Comparison of ENCODE assay signal across 19 mouse cellular contexts in genomic region chr1:116577969-116578666, GRCm38 (mm10).
DNase-seq lines count a peak whose midpoint lies in the region; ATAC-seq and TF ChIP-seq lines count a peak whose summit lies in the region.
"Had no signal": no experiment of that assay in that cellular context is flagged by ENCODE, and none has a peak within 500 bp of the region (broad histone marks: within the 10 kb centered on the region; RNA-seq: fewer than 3 reads in every experiment).

No protein-coding gene starts in this region.

- no peak overlapping the region for H3K4me2 ChIP-seq in hindbrain, embryonic 15.5 days
- H3K4me2 ChIP-seq in hindbrain, embryonic 11.5 days (replicated peaks; ENCODE audit: low read depth, low read length): no peak overlapping the region
- no peak overlapping the region for H3K4me2 ChIP-seq in kidney, postnatal 0 days (ENCODE audit: low read length)
- no peak overlapping the region for H3K4me2 ChIP-seq in lung, embryonic 16.5 days (ENCODE audit: low read depth, low read length)
- no peak overlapping the region for H3K4me2 ChIP-seq in limb, embryonic 14.5 days (replicated peaks; ENCODE audit: low read depth, low read length, severe bottlenecking)
- H3K4me2 ChIP-seq: forebrain, embryonic 12.5 days; heart, embryonic 15.5 days; limb, embryonic 15.5 days; liver, embryonic 15.5 days had no signal

- no peaks in the 10 kb centered on the region for H3K4me1 ChIP-seq in hindbrain, embryonic 15.5 days (replicated peaks)
- H3K4me1 ChIP-seq in hindbrain, embryonic 11.5 days (replicated peaks; ENCODE audit: control insufficient read depth, insufficient read depth, low read length): no peaks in the 10 kb centered on the region
- H3K4me1 ChIP-seq in kidney, postnatal 0 days (replicated peaks; ENCODE audit: insufficient read depth, low read length): no peaks in the 10 kb centered on the region
- no peaks in the 10 kb centered on the region for H3K4me1 ChIP-seq in kidney, adult 2 months (ENCODE audit: control insufficient read depth, insufficient read depth, low read length)
- H3K4me1 ChIP-seq in lung, embryonic 16.5 days (replicated peaks; ENCODE audit: control insufficient read depth, insufficient read depth, low read length): no peaks in the 10 kb centered on the region
- H3K4me1 ChIP-seq in lung, adult 2 months (ENCODE audit: control insufficient read depth, insufficient read depth, low read length): no peaks in the 10 kb centered on the region
- no peaks in the 10 kb centered on the region for H3K4me1 ChIP-seq in limb, embryonic 14.5 days (ENCODE audit: control insufficient read depth, insufficient read depth, low read length)
- H3K4me1 ChIP-seq: forebrain, embryonic 12.5 days; heart, embryonic 15.5 days; limb, embryonic 15.5 days; liver, embryonic 15.5 days had no signal

- no peak for TF ChIP-seq CTCF in kidney, postnatal 0 days (IDR thresholded peaks at IDR 0.05; ENCODE audit: low read depth)
- no peak for TF ChIP-seq CTCF in kidney, adult 2 months (conservative IDR thresholded peaks at IDR 0.05; ENCODE audit: insufficient read depth, insufficient read length, low read depth, low read length)
- no peak for TF ChIP-seq CTCF in lung, adult 2 months (IDR thresholded peaks at IDR 0.05; ENCODE audit: insufficient read depth, low read length)

- no peaks in the 10 kb centered on the region for H3K36me3 ChIP-seq in hindbrain, embryonic 15.5 days
- no peaks in the 10 kb centered on the region for H3K36me3 ChIP-seq in hindbrain, embryonic 11.5 days (ENCODE audit: control insufficient read depth, insufficient read depth, low read length)
- no peaks in the 10 kb centered on the region for H3K36me3 ChIP-seq in kidney, postnatal 0 days (ENCODE audit: insufficient read depth, low read length)
- no peaks in the 10 kb centered on the region for H3K36me3 ChIP-seq in kidney, adult 2 months (ENCODE audit: control insufficient read depth, insufficient read depth, low read length)
- no peaks in the 10 kb centered on the region for H3K36me3 ChIP-seq in lung, embryonic 16.5 days (ENCODE audit: control insufficient read depth, insufficient read depth, low read length)
- no peaks in the 10 kb centered on the region for H3K36me3 ChIP-seq in limb, embryonic 14.5 days (ENCODE audit: control insufficient read depth, insufficient read depth, low read length)
- H3K36me3 ChIP-seq: forebrain, embryonic 12.5 days; heart, embryonic 15.5 days; limb, embryonic 15.5 days; liver, embryonic 15.5 days had no signal

- 77% methylated on average over 4 of the region's 4 CpGs for WGBS in hindbrain, embryonic 15.5 days
- WGBS in hindbrain, embryonic 11.5 days: 86% methylated on average over 4 of the region's 4 CpGs
- 47% methylated on average over 4 of the region's 4 CpGs for WGBS in kidney, postnatal 0 days
- 38% methylated on average over 4 of the region's 4 CpGs for WGBS in kidney, adult 2 months
- 66% methylated on average over 4 of the region's 4 CpGs for WGBS in lung, embryonic 16.5 days
- WGBS in lung, adult 2 months: 63% methylated on average over 4 of the region's 4 CpGs
- 44% methylated on average over 4 of the region's 4 CpGs for WGBS in limb, embryonic 14.5 days

- no peak overlapping the region for H3K4me3 ChIP-seq in hindbrain, embryonic 15.5 days
- no peak overlapping the region for H3K4me3 ChIP-seq in hindbrain, embryonic 11.5 days (ENCODE audit: low read depth, low read length)
- H3K4me3 ChIP-seq in kidney, postnatal 0 days (replicated peaks; ENCODE audit: low read depth, low read length): no peak overlapping the region
- H3K4me3 ChIP-seq in kidney, adult 2 months (ENCODE audit: insufficient read depth, low read depth, low read length): no peak overlapping the region
- H3K4me3 ChIP-seq in lung, embryonic 16.5 days (ENCODE audit: low read length): no peak overlapping the region
- H3K4me3 ChIP-seq in lung, adult 2 months (replicated peaks; ENCODE audit: extremely low read depth, low read depth, low read length): no peak overlapping the region
- no peak overlapping the region for H3K4me3 ChIP-seq in limb, embryonic 14.5 days (replicated peaks; ENCODE audit: low read length)
- H3K4me3 ChIP-seq: forebrain, embryonic 12.5 days; heart, embryonic 15.5 days; limb, embryonic 15.5 days; liver, embryonic 15.5 days had no signal

- H3K9ac ChIP-seq in hindbrain, embryonic 15.5 days: no peak overlapping the region
- no peak overlapping the region for H3K9ac ChIP-seq in hindbrain, embryonic 11.5 days (ENCODE audit: low read depth, low read length)
- no peak overlapping the region for H3K9ac ChIP-seq in kidney, postnatal 0 days (ENCODE audit: low read depth, low read length)
- no peak overlapping the region for H3K9ac ChIP-seq in lung, embryonic 16.5 days (ENCODE audit: low read length)
- H3K9ac ChIP-seq in limb, embryonic 14.5 days (ENCODE audit: low read depth, low read length, severe bottlenecking): no peak overlapping the region
- H3K9ac ChIP-seq: forebrain, embryonic 12.5 days; heart, embryonic 15.5 days; limb, embryonic 15.5 days; liver, embryonic 15.5 days had no signal

- no peaks in the 10 kb centered on the region for H3K27me3 ChIP-seq in hindbrain, embryonic 15.5 days
- H3K27me3 ChIP-seq in hindbrain, embryonic 11.5 days (ENCODE audit: control insufficient read depth, insufficient read depth, low read length): no peaks in the 10 kb centered on the region
- H3K27me3 ChIP-seq in kidney, postnatal 0 days (ENCODE audit: insufficient read depth, low read length): no peaks in the 10 kb centered on the region
- H3K27me3 ChIP-seq in kidney, adult 2 months (replicated peaks; ENCODE audit: control insufficient read depth, insufficient read depth, low read length): no peaks in the 10 kb centered on the region
- H3K27me3 ChIP-seq in lung, embryonic 16.5 days (ENCODE audit: control insufficient read depth, insufficient read depth, low read depth, low read length): no peaks in the 10 kb centered on the region
- H3K27me3 ChIP-seq in limb, embryonic 14.5 days (ENCODE audit: control insufficient read depth, insufficient read depth, low read length): no peaks in the 10 kb centered on the region
- H3K27me3 ChIP-seq: CH12.LX; forebrain, embryonic 12.5 days; heart, embryonic 15.5 days; limb, embryonic 15.5 days; liver, embryonic 15.5 days had no signal

- DNase-seq in hindbrain, embryonic 11.5 days (ENCODE audit: low spot score): no peak
- peak; percentile 29 for DNase-seq in kidney, postnatal 0 days (ENCODE audit: low spot score)
- no peak for DNase-seq in kidney, adult 2 months
- no peak for DNase-seq in lung, adult 2 months
- DNase-seq in limb, embryonic 14.5 days (ENCODE audit: low spot score): peak; percentile 3
- DNase-seq in gastrocnemius, postnatal 14 days: no peak
- DNase-seq: adrenal gland, postnatal 14 days; cerebellum, adult 18-20 months; gastrocnemius, postnatal 36 days; heart, postnatal 4 days; right cerebral cortex, postnatal 14 days; thymus, postnatal 14 days had no signal

- TF ChIP-seq POLR2A in kidney, adult 2 months (IDR thresholded peaks at IDR 0.05; ENCODE audit: low read depth, low read length): no peak
- TF ChIP-seq POLR2A in lung, adult 2 months (IDR thresholded peaks at IDR 0.05; ENCODE audit: borderline replicate concordance, extremely low read depth, low read depth, low read length): no peak
- TF ChIP-seq POLR2A in limb, embryonic 14.5 days (IDR thresholded peaks at IDR 0.05; ENCODE audit: borderline replicate concordance, extremely low read depth, insufficient read depth, insufficient read length): no peak

- ATAC-seq in hindbrain, embryonic 15.5 days (ENCODE audit: low FRiP score, low read depth): peak; percentile 30; the same call in 1 of the 2 replicates
- ATAC-seq in hindbrain, embryonic 11.5 days (ENCODE audit: low FRiP score): no peak
- ATAC-seq in kidney, postnatal 0 days (replicated peaks; ENCODE audit: low FRiP score, low read depth): no peak
- ATAC-seq in lung, embryonic 16.5 days (ENCODE audit: low read depth): 0 out of 2 replicates have a peak, but pooled peaks have one; percentile 41
- ATAC-seq in limb, embryonic 14.5 days (ENCODE audit: low FRiP score, low read depth): no peak

- intact Hi-C loops in gastrocnemius, postnatal 14 days (cut with DNase I; ENCODE audit: low total_unique reads): no loop called here

- no peaks in the 10 kb centered on the region for H3K9me3 ChIP-seq in hindbrain, embryonic 15.5 days
- H3K9me3 ChIP-seq in hindbrain, embryonic 11.5 days (ENCODE audit: control insufficient read depth, low read length): no peaks in the 10 kb centered on the region
- H3K9me3 ChIP-seq in kidney, postnatal 0 days (replicated peaks; ENCODE audit: low read length): no peaks in the 10 kb centered on the region
- H3K9me3 ChIP-seq in lung, embryonic 16.5 days (ENCODE audit: control insufficient read depth, low read length): no peaks in the 10 kb centered on the region
- no peaks in the 10 kb centered on the region for H3K9me3 ChIP-seq in limb, embryonic 14.5 days (ENCODE audit: control insufficient read depth, low read length)
- H3K9me3 ChIP-seq: forebrain, embryonic 12.5 days; heart, embryonic 15.5 days; limb, embryonic 15.5 days; liver, embryonic 15.5 days had no signal

- H3K27ac ChIP-seq in hindbrain, embryonic 15.5 days (replicated peaks): no peak overlapping the region
- no peak overlapping the region for H3K27ac ChIP-seq in hindbrain, embryonic 11.5 days (ENCODE audit: low read depth, low read length)
- H3K27ac ChIP-seq in kidney, postnatal 0 days: no peak overlapping the region
- no peak overlapping the region for H3K27ac ChIP-seq in kidney, adult 2 months (ENCODE audit: insufficient read depth, low read depth, low read length)
- H3K27ac ChIP-seq in lung, embryonic 16.5 days (ENCODE audit: low read length): no peak overlapping the region
- H3K27ac ChIP-seq in limb, embryonic 14.5 days (replicated peaks; ENCODE audit: low read depth, low read length): no peak overlapping the region
- H3K27ac ChIP-seq: forebrain, embryonic 12.5 days; heart, embryonic 15.5 days; limb, embryonic 15.5 days; liver, embryonic 15.5 days had no signal

Comparison
In these comparisons a context has a peak if more than half of its experiments do, and no peak if none do; other contexts are left out.
1. ATAC-seq: peak in hindbrain, embryonic 15.5 days (single experiment) and lung, embryonic 16.5 days (single experiment); none in hindbrain, embryonic 11.5 days (single experiment), kidney, postnatal 0 days (single experiment) and limb, embryonic 14.5 days (single experiment).
2. DNase-seq: peak in kidney, postnatal 0 days (single experiment) and limb, embryonic 14.5 days (single experiment); none in hindbrain, embryonic 11.5 days (single experiment), kidney, adult 2 months (single experiment), lung, adult 2 months (single experiment) and gastrocnemius, postnatal 14 days (single experiment).